Mouse (Mus musculus) pancreas, adult 10 weeks (tissue): ENCODE measurements around the gene Ptgfrn. TPM values are rescaled to one million over a fixed set of nuclear protein-coding genes. Genes with fewer than 3 reads are reported as not detected.

Experiments used
- polyA plus RNA-seq: library from polyadenylated mRNA; stranded (reverse); fragments of 350-450 nt; fragmentation: Illumina TruSeq; extraction: RNeasy Lipid Tissue Mini Kit (QIAGEN cat#74804); gene quantifications from one replicate; pipeline ENCODE4 v1.2.3, GENCODE M21; 2015; ENCODE audit warnings: low read depth, low replicate concordance; ENCODE audit not compliant: insufficient read depth

Gene Ptgfrn
- polyA plus RNA-seq = 9.0 TPM

GRCm38 (mm10) chr3:101110043-101110837, at the start of gene Ptgfrn:
TSS of gene Ptgfrn (minus strand) at chr3:101110278.

GRCm38 (mm10) chr3:101029339-101029738, 80.7 kb downstream of the Ptgfrn start, which contains the start of gene Cd101:
TSS of gene Cd101 (minus strand) at chr3:101029556.

Other genes with a start within 250 kb of the Ptgfrn start
- gene Trim45, start 188.1 kb downstream of the Ptgfrn start, polyA plus RNA-seq = 0.61 TPM
- 0.57 TPM for gene Ttf2, start 140.6 kb downstream of the Ptgfrn start, polyA plus RNA-seq
- gene Cd101, start 80.7 kb downstream of the Ptgfrn start, polyA plus RNA-seq = not detected
- gene Cd2, start 177.7 kb upstream of the Ptgfrn start, polyA plus RNA-seq = 1.00 TPM